Mouse (Mus musculus) erythroid progenitor cell, adult 5-6 weeks (primary cell): ENCODE results near the gene Brd3. TPM values are rescaled to one million over a fixed set of nuclear protein-coding genes. Genes with fewer than 3 reads are reported as not detected.
"Not testable (repeated sequence)": the region's sequence is repeated elsewhere in the genome, so short reads cannot be mapped to it uniquely, and the experiment has no call there.

Experiments
- ATAC-seq: replicated peaks from 2 replicates; pipeline ENCODE4 v1.8.0; 2016; ENCODE audit warnings: moderate number of reproducible peaks, mild to moderate bottlenecking, moderate TSS enrichment, inconsistent platforms; ENCODE audit not compliant: poor library complexity, low FRiP score, severe bottlenecking
- total RNA-seq, 2 experiments: library from RNA; stranded (forward) in 1 of 2; stranded (reverse) in 1 of 2; fragments of 150-400 nt in 1 of 2; fragments of 186-747, 209-891 nt in 1 of 2; gene quantifications; 2 replicates each; pipeline versions ENCODE4 v1.2.3 to v1.2.4; 2015 to 2017; ENCODE audit warnings: low replicate concordance in 2 of 2

Brd3 gene
- total RNA-seq (2015; ENCODE audit: low replicate concordance) = 22.7 and 30.6 TPM in 2 replicates
- 17.3 and 19.8 TPM in 2 replicates for total RNA-seq (2017; ENCODE audit: low replicate concordance)

DNA sequence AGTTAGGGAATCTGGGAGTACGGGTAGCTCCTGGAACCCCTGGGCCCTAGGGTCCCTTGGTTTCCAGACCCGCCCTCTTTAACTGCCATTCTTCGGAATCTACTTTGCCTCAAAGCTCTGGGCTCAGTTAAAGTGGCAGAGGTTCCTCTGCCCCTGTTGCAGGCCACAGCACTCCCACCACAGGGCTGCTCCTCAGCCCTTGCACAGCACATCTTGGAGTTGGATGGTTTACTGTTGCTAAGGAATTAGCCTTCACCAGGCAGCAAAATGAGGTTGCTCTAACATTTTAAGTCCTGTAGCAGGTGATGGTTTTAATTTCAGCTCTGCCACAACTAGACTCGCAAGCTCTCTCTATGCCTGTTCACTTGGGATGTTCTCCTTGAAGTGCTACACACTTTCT is at the start of gene Brd3:
Gene Brd3, minus strand, starts transcription at position 101 of the 400 bp plus-strand sequence.
- ATAC-seq = no peak

DNA sequence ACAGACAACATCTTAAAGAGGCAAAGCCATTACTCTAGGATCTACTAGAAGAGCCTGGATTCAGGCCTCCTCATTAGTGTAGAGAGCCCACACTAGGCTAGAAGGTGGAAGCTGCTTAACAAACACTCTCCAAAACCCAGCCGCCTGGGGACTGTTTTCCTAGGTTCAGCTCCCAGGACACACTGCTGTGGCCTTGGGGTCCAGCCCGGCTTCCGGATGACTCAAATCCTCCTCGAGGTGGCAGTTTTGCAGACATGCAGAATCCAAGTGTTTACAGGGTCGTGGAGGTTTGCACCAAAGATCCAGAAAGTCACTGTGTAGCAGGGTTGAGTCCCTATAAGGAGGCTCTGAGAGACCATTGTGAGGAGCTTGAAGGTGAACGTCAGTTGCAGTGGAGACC is 49.5 kb upstream of the Brd3 start:
- ATAC-seq = no peak

DNA sequence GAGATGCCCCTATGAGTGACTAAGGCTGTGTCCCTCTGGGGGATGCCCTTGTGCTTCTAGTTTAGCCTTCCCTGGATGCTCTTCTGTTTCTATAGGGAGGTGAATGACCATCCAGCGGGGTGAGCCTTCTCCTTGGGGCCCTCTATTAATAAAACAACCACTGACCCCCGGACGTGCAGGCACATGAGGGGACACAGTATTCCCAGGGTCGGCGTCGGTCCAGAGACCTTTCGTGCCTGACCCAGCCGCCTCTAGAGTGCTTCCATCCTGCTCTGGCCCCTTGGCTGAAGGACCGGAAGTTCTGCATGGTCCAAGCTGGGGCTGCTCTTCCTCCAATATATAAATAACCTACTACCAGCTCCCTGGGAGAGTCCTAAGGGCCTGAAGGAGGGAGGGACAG is 46.8 kb upstream of the Brd3 start:
- ATAC-seq = no peak

DNA sequence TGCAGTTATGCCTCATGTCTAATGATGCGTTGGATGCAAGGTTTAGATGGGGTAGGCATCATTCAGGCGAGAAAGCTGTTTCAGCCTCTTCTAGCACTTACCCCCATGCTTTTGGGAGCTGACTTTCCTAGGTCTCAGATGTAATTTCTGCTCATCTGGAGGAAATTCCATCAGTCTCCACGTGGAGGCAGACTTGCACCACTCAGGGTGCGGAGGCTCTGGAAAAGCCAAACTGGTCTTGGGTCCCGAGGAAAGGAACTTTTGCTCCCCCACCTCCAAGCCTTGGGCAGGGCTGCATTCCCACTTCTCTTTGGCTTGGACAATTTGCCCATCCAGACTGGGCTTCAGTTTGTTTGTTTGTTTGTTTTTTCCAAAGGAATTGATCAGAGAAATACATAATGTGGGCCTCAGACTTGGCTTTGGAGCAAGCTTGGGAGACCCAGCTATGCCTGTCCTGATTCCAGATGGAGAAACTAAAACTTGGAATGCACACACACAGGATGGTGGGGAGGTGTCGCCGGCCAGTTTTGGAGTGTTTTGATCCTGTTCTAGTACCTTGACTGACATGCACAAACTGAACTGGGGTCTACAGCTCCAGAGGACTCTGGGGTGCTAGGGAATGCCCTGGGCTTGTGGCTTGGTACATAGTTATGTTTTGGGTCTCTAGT is 45.3 kb upstream of the Brd3 start:
- ATAC-seq = no peak

DNA sequence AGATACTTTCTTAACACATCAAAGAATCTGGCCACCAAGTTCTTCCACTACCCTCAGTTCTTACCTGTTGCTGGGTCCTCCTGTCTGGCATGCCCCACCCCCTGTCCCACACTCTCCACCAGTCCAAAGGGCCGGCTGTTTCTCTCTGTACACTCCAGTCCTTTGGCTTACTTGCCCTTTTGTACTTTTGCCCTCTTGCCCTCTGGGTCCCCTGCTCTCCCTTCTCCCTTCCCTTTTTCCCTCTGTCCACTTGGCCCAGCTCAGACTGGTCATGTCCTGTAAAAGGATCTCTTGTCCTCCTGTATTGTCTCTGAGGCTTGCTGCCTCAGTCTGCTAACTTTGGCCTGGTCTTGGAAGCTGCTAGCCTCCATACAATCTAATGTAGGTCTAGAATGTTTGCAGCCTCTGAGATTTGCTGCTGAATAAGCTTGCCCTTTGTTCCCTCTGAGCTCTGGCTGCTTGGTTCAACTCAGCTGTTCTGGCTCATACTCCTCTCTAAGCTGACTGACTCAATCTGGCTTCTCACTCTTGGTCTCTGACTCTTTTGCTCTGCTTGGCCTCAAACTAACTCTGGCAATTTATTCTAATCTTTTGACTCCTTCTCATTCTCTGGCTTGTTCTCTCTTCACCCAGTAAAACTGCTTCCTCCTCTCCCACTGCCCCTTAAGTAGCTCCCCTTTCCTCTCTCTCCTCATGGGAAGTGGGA is 41.4 kb upstream of the Brd3 start:
- no peak for ATAC-seq

DNA sequence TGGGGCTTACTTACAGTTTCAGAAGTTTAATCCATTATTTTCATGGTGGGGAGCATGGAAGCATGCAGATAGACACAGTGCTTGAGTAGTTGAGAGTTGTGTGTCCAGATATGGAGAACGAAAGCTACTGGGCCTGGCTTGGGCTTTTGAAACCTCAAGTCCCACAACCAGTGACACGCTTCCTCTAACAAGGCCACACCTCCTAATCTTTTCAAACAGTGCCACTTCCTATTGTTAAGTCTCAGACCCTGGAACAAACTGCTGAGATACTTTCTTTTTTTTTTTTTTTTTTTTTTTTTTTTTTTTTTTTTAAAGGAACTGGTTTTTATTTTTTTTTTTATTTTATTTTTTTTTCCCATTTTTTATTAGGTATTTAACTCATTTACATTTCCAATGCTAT is 40.5 kb upstream of the Brd3 start:
- no peak for ATAC-seq

DNA sequence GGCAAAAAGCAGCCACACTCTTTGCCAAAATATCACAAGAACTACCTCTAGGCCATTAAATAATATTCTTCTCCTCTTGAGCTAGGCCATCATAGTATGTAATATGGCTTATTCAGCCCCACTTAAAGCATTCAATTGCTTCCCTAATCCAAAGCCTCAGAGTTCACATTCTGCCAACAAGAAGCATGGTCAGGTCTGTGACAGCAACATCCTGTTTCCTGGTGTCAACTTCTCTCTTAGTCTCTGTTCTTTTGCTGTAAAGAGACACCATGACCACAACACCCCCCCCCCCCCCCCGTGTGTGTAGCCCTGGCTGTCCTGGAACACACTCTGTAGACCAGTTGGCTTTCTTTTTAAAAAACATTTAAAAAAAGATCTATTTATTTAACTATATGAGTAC is 39.9 kb upstream of the Brd3 start:
- no peak for ATAC-seq

DNA sequence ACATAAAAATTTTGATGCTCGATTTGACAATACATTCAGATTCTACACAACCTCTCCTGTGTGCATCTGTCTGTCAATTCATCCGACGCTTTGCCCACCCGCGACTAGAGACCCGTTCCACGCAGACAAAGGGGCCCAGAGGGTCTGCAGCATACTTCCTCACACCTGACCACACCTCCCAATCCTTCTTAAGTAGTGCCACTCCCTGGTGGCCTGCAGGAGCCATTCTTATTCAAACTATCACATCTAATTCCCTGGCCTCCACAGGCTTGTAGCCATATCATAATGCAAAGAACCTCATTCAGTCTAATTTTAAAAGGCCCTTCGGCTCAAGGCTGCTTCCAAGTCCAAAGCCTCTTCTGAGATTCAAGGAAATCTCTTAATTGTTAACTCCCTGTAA is 38.6 kb upstream of the Brd3 start:
- ATAC-seq = not testable (repeated sequence)

DNA sequence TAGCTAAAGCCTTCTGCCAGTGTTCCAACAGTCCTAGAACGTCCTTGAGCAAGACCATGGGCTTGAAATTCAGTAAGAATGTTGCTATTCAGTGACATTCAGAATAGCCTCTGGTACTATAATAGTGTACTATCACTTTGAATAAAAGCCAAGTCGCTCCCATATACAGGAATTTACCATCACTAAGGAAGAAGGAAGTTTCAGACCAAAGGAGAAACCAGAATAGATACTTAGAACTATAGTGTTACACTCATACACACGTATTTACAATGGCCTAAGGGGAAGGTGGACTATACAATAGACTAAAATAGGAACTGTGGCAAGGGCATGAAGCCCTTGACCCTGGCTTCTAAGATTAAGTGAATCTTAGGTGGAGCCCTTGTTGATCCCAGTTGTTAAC is 38.1 kb upstream of the Brd3 start:
- ATAC-seq = not testable (repeated sequence)

DNA sequence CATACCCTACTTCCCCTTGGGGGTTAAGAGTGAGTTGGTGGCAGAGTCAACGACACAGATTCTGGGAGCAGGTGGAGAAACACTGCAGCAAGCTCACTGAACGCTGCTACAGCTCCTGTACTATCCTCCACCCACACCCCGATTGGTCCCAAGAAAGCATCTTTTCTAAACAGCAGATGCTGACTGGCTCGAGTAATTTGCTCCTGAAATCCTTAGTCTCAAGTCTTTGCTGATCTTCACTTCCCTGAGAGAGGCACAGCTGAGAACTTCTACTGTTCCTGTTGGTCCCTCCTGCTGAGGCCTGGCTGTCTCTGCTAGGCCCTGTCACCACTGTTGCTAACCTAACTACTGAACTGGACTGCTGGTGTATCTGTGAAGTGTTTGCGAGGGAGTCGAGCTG is 37.2 kb upstream of the Brd3 start:
- ATAC-seq = no peak

DNA sequence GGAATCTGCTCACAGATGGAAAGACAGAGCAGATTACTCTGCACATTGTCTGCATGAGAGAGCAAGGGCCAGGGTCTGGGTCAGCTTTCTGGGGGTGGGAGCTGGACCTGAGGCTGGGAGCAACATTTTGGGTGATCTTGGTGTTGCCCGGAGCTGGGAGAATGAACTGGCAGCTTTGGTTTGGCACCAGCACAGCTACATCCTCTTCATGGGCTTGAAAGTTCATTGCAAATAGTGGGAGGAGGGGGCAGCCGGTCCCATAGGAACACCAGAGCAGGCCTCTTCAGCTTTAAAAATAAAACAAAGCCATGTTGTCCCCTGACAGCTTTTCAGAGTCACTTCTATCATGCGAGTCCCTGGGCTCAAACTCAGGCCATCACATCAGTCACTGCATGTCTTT is 33.8 kb upstream of the Brd3 start:
- no peak for ATAC-seq

DNA sequence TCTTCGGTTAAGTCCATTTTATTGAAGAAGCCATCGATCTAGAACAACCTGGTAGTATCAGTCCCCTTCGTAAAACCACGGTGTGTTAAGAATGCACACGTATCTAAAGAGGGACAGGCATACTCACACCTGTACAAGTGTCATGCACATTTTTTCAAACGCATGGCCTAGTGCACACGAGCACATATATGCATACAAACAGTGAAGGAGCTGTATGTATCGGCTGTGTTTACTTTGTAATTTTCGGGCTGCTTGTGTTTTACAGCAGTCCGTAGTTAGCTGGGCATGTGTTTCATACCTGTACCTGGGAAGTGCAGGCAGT is 33.0 kb upstream of the Brd3 start:
- ATAC-seq = peak; percentile 31

DNA sequence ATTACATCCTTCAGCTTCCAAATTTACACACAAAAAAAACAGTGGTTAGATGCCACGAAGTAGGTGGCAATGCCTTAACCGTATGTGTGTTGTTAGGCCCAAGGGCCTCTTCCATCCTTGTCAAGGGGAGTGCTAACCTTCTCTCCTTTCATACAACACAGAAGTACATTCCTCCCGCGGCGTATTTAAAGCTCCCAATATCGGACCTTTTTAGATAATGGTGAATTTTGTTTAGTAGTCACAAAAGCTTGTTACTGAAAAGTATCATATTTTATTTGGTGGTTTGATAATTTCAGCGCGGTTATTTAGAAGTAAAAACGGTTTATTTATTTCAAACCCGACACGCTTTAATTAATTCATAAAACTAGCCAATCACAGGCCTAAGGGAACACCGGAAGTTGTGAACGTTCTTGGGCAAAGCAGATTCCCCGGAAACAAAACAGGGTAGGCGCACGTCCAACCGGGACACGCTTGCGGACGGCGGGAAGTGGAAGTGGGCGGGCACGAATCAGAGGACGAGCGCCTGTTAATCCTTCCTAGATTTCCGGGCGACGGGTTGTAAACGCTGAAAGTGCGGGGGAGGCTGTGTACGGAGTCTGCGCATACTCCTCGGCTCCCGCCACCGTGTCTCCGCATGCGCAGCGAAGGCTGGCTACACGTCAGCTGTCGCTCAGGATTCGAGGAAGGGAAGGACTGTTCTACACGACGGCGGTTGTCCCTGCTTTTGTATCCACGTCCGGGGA is 32.5 kb upstream of the Brd3 start:
- ATAC-seq = peak; percentile 93

DNA sequence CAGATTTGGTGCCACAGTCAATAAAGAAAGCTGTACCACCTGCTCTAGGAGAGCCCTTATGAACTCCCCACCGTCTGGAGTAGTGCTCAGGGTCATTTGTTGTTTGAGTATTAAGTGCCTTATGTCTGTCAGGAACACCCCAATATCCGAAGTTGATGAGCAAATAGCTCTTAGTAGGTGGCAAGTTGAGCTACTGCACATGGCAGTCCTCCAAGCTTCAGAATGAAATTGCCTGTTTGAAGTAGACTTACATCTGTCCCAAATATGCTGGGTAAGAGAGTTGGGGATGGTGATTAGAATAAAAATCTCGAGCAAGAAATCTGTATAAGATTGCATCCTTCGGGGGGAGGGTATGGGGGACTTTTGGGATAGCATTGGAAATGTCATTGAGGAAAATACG is 31.9 kb upstream of the Brd3 start:
- ATAC-seq = no peak

DNA sequence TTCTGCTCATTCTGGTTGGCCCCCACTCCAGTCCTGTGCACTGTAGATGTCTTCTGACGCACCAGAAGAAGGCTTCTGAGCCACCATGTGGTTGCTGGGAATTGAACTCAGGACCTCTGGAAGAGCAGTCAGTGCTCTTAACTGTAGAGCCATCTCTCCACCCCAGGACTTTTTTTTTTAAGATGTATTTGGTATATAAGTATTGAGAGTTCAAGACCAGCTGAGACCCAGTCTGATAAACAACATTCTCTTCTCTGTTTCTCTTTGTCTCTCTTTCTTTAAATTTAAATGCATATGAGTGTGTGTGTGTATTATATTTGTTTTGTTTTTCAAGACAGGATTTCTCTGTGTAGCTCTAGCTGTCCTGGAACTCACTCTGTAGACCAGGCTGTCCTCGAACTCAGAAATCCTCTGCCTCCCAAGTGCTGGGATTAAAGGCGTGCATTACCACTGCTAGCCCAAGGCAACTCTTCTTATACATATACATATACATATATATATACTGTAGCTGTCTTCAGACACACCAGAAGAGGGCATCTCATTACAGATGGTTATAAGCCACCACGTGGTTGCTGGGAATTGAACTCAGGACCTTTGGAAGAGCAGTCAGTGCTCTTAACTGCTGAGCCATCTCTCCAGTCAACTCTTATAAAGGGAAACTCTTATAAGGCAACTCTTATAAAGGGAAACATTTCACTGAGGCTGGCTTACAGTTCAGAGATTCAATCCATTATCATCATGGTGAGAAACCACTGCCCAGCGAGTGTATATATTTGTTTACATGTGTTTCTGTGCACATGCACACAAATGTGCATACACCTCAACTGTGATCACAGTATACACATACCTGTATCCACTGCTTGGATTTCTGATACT is 31.2 kb upstream of the Brd3 start:
- not testable (repeated sequence) for ATAC-seq

DNA sequence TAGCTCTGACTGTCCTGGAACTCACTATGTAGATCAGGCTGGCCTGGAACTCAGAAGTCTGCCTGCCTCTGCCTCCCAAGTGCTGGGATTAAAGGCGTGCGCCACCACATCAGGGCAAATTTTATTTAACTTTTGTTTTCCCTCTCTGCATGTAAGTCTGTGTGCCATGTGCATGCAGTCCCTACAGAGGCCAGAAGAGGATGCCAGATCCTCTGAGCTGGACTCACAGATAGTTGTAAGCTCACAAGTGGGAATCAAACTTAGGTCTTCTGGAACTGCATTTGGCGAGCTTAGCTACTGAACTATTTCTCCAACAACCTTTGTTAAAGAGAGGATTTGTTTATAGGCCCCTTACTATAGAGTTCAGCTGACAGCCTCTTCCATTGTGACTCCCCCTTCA is 10.8 kb upstream of the Brd3 start:
- no peak for ATAC-seq

DNA sequence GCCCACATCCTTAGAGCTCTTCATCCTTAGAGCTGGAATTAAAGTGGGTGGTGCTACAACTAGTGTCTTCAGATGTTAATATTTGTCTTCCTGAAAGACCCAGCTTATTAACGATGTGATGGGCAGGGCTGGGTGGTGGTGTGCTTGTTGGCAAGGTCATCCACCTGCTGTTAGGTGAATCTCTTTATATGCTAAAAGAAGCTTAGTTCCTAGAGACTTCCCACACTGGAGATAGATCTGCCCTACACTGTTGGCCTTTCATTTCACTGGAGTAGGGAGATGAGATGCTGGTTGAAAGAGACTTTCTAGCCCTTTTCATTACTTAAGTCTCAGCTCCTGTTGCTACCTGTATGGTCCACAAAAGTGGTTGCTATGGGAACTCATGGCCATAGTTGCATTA is 8.8 kb upstream of the Brd3 start:
- no peak for ATAC-seq

DNA sequence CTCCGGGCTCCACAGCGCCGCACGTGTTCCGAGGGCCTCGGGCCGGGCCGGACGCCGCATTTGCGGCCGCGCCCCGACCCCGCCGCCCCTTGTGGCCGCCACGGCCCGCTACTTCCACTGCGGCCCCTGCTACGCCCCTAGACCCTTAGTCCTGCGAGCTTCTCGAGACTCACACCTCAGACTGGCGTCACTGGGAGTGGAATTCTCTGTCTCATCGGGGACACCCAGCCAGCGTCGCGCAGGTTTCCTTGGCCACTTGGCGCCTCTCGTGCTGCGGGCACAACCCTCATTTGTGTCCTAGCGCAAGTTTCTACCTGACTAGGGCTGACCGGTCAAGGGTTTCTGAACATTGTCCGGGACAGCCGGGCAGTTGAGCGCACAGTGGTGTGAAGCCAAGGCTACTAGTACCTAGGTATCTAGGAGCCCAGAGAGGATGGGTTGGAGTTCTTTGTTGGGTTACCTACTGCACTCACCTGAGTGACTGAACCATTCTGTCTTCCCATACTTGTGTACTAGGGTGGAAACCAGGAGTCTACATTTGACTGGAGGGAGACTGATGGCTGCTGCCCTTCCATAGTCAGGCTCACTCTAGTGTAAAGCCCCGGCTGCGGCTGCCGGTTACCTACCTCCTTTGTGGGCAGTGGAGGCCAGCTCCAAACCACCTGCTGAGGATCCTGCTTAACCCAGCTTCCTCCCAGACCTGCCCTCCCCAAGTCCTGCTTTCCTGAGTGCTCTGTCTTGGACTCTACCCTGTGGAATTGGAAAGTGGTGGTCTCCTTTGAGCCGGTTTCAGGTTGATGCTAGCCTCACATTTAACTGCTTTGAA is 8.1 kb upstream of the Brd3 start:
- ATAC-seq = peak; percentile 33

DNA sequence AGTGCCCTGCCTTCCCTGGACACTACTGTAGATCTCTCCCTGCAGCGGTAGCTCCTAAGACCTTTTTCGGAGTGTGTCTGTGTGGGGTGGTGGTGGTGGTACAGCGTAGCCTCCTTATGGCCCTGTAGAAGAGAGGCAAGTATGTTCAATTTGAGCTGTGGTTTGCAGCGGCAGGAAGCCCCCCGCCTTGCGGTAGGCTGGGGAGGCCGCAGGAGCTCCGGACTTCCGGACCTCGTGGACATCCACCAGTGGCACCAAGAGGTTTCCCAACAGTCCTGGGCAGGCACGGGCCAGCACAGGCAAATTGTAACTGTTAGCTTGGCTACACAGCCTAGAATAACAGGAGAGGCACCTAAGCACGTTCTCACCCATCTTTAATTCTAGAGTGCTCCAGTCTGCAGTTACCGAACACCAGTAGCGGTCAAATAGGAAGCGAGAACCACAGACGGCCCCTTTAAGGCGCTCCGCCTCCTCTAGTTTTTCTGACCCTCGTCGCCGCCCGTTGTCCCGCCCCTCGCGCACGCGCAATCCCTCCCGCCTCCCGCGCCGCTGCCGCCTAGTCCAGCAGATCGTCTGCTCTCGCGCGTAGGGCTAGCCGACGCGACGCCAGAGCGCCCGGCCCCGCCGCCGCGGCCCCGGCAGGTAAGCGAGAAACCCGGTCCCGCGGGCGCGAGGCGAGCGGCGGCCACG is 7.3 kb upstream of the Brd3 start, which contains the start of gene Wdr5:
Gene Wdr5, plus strand, starts transcription at position 519 of the 690 bp plus-strand sequence.
- ATAC-seq = peak; percentile 91
